Mouse (Mus musculus): ENCODE data around the gene Ube2n.

DNA sequence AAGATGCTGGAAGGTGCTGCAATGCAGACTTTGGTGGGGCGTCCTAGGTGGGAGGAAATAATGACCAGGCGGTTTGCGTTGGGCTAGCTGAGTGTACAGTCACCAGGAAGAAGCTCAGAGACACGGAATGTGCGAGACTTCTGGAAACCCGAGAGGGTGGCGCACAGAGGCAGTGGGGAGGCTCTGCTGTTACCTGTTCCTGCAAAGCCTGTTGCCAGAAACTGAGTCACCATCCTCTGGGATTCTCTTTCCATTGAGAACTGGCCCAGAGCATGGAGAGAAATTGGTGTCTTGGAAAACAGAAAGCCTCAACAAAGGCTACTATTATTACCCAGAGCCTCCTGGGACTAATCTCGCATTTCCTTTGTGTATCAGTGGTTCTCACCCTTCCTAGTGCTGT, 6.8 kb upstream of the Ube2n start:
- TF ChIP-seq CTCF (conservative IDR thresholded peaks at IDR 0.05; ENCODE audit: low read length) (no peak), POU5F1 (IDR thresholded peaks at IDR 0.05; ENCODE audit: borderline replicate concordance, low read length) (no peak), NANOG (IDR thresholded peaks at IDR 0.05; ENCODE audit: borderline replicate concordance, low read length) (no peak)

Data from E14TG2a.4 (cell line).